Mouse (Mus musculus) CH12.LX (cell line): ENCODE measurements at regions not wholly inside any gene's neighbourhood (a gene's known extent, or its start where the extent isn't known, plus 50 kb on each side); places are given as distances from the start of the nearest gene placed in this dataset.

ENCODE experiments used
- DNase-seq: peaks from one replicate; pipeline ENCODE4 v3.0.0-alpha.2; 2013; ENCODE audit errors: extremely low read depth
- H3K27ac ChIP-seq: 2 replicates; pipeline ENCODE4 v1.5.1; 2012; ENCODE audit warnings: low read depth, mild to moderate bottlenecking, control low read depth, moderate library complexity; ENCODE audit not compliant: insufficient read depth
- H3K27me3 ChIP-seq: replicated peaks from 2 replicates; pipeline ENCODE3; 2012; ENCODE audit warnings: inconsistent platforms
- H3K36me3 ChIP-seq, 2 experiments: replicated peaks in 1 of 2; 2 replicates each; pipeline versions ENCODE3 to v1.6.1; 2012; ENCODE audit warnings: inconsistent platforms in 1 of 2, low read length in 1 of 2, mild to moderate bottlenecking in 1 of 2, mixed read lengths in 1 of 2, moderate library complexity in 1 of 2; ENCODE audit not compliant: control insufficient read depth in 1 of 2, insufficient read depth in 1 of 2
- H3K4me1 ChIP-seq, 2 experiments: 2 replicates each; pipeline ENCODE4 v1.6.1; 2012; ENCODE audit warnings: inconsistent platforms in 1 of 2, moderate library complexity in 1 of 2; ENCODE audit not compliant: insufficient read depth in 2 of 2, control insufficient read depth in 1 of 2
- H3K4me2 ChIP-seq: 2 replicates; pipeline ENCODE4 v1.6.1; 2012; ENCODE audit warnings: low read depth, mild to moderate bottlenecking, control low read depth; ENCODE audit not compliant: poor library complexity, insufficient read depth, severe bottlenecking
- H3K4me3 ChIP-seq, 3 experiments: fragments of 150-350 bp in 1 of 3; sonication (generic) in 1 of 3; replicated peaks in 1 of 3; 2 replicates each; pipeline versions ENCODE3 to v1.5.1; 2011 to 2012; ENCODE audit warnings: low read depth in 2 of 3, low read length in 2 of 3, mild to moderate bottlenecking in 2 of 3, moderate library complexity in 2 of 3, control low read depth in 1 of 3, improper control_type of control experiment in 1 of 3, inconsistent platforms in 1 of 3, mixed read lengths in 1 of 3; ENCODE audit not compliant: poor library complexity in 1 of 3
- H3K79me2 ChIP-seq: replicated peaks from 2 replicates; pipeline ENCODE4 v1.6.1; 2012; ENCODE audit warnings: mild to moderate bottlenecking, moderate library complexity; ENCODE audit not compliant: control insufficient read depth, poor library complexity, insufficient read depth, severe bottlenecking; ENCODE audit errors: extremely low read depth
- H3K9ac ChIP-seq: 2 replicates; pipeline ENCODE4 v1.6.1; 2012; ENCODE audit warnings: low read depth, mild to moderate bottlenecking, control low read depth, moderate library complexity; ENCODE audit not compliant: insufficient read depth
- H3K9me3 ChIP-seq: replicated peaks from 2 replicates; pipeline ENCODE3; 2012; ENCODE audit warnings: low read length, inconsistent platforms, mixed read lengths
- CHD2 ChIP-seq: IDR thresholded peaks from 2 replicates; pipeline ENCODE4 v1.6.1; 2011; ENCODE audit warnings: low read length, improper control_type of control experiment
- CTCF ChIP-seq, 2 experiments: IDR thresholded peaks in 1 of 2; conservative IDR thresholded peaks in 1 of 2; 2 replicates each; pipeline ENCODE4 v1.5.1; 2011 to 2012; ENCODE audit warnings: low read depth in 2 of 2, low read length in 2 of 2, improper control_type of control experiment in 1 of 2, inconsistent platforms in 1 of 2, mild to moderate bottlenecking in 1 of 2, moderate library complexity in 1 of 2
- ELF1 ChIP-seq: IDR thresholded peaks from 2 replicates; pipeline ENCODE4 v1.6.1; 2014; ENCODE audit warnings: low read depth, mild to moderate bottlenecking, inconsistent platforms, low read length, improper control_type of control experiment
- EP300 ChIP-seq: IDR thresholded peaks from 2 replicates; pipeline ENCODE4 v1.6.1; 2011; ENCODE audit warnings: low read length, improper control_type of control experiment
- IRF4 ChIP-seq: IDR thresholded peaks from 2 replicates; pipeline ENCODE4 v1.6.1; 2014; ENCODE audit warnings: low read depth, mild to moderate bottlenecking, inconsistent platforms, low read length, improper control_type of control experiment
- JUN ChIP-seq: IDR thresholded peaks from 2 replicates; pipeline ENCODE4 v1.6.1; 2011; ENCODE audit warnings: low read depth, mild to moderate bottlenecking, low read length, improper control_type of control experiment, moderate library complexity; ENCODE audit not compliant: insufficient read depth
- MAFK ChIP-seq: IDR thresholded peaks from 2 replicates; pipeline ENCODE4 v1.6.1; 2011; ENCODE audit warnings: low read length, improper control_type of control experiment; ENCODE audit not compliant: insufficient replicate concordance
- MAX ChIP-seq: IDR thresholded peaks from 2 replicates; pipeline ENCODE4 v1.6.1; 2011; ENCODE audit warnings: low read length, improper control_type of control experiment
- MAZ ChIP-seq: IDR thresholded peaks from 2 replicates; pipeline ENCODE4 v1.6.1; 2012; ENCODE audit warnings: low read depth, mild to moderate bottlenecking, inconsistent platforms, low read length, improper control_type of control experiment, moderate library complexity
- MEF2A ChIP-seq: IDR thresholded peaks from 2 replicates; pipeline ENCODE4 v1.6.1; 2014; ENCODE audit warnings: low read depth, mild to moderate bottlenecking, inconsistent platforms, low read length, improper control_type of control experiment, borderline replicate concordance
- MXI1 ChIP-seq: IDR thresholded peaks from 2 replicates; pipeline ENCODE4 v1.6.1; 2011; ENCODE audit warnings: mild to moderate bottlenecking, low read depth, low read length, improper control_type of control experiment
- MYC ChIP-seq: IDR thresholded peaks from 2 replicates; pipeline ENCODE4 v1.6.1; 2011; ENCODE audit warnings: low read depth, mild to moderate bottlenecking, improper control_type of control experiment, low read length
- PAX5 ChIP-seq: IDR thresholded peaks from 2 replicates; pipeline ENCODE4 v1.6.1; 2012; ENCODE audit warnings: low read length, inconsistent platforms, mixed read lengths
- POLR2A ChIP-seq: IDR thresholded peaks from 2 replicates; pipeline ENCODE4 v1.6.1; 2011; ENCODE audit warnings: low read depth, mild to moderate bottlenecking, improper control_type of control experiment, low read length
- RAD21 ChIP-seq: IDR thresholded peaks from 2 replicates; pipeline ENCODE4 v1.6.1; 2011; ENCODE audit warnings: low read depth, mild to moderate bottlenecking, low read length, improper control_type of control experiment, moderate library complexity
- SIN3A ChIP-seq: IDR thresholded peaks from 2 replicates; pipeline ENCODE4 v1.6.1; 2012; ENCODE audit warnings: low read length, improper control_type of control experiment, inconsistent platforms
- SMC3 ChIP-seq: IDR thresholded peaks from 2 replicates; pipeline ENCODE4 v1.6.1; 2011; ENCODE audit warnings: low read depth, low read length, improper control_type of control experiment
- TCF12 ChIP-seq: IDR thresholded peaks from 2 replicates; pipeline ENCODE4 v1.6.1; 2014; ENCODE audit warnings: low read depth, mild to moderate bottlenecking, inconsistent platforms, low read length, improper control_type of control experiment
- USF1 ChIP-seq: IDR thresholded peaks from 2 replicates; pipeline ENCODE4 v1.6.1; 2014; ENCODE audit warnings: low read depth, mild to moderate bottlenecking, inconsistent platforms, low read length, improper control_type of control experiment
- ZC3H11A ChIP-seq: IDR thresholded peaks from 2 replicates; pipeline ENCODE4 v1.6.1; 2012; ENCODE audit warnings: low read depth, mild to moderate bottlenecking, inconsistent platforms, low read length, improper control_type of control experiment
- ZKSCAN1 ChIP-seq: IDR thresholded peaks from 2 replicates; pipeline ENCODE4 v1.6.1; 2012; ENCODE audit warnings: low read depth, inconsistent platforms, low read length, improper control_type of control experiment, borderline replicate concordance
- ZNF384 ChIP-seq: IDR thresholded peaks from 2 replicates; pipeline ENCODE4 v1.6.1; 2012; ENCODE audit warnings: low read depth, low read length, improper control_type of control experiment, inconsistent platforms
- dilution Hi-C: fragments of 300-500 bp; cut with MboI; formaldehyde crosslinking; loops from 2 replicates; pipeline ENCODE4 v1.14.3; 2020; ENCODE audit warnings: low sequenced_read_pairs; ENCODE audit not compliant: extremely low pct_unique_long_range_greater_than_20kb, extremely low pct_ligation_motif_present
- in situ Hi-C: fragments of 300-500 bp; cut with MboI; formaldehyde crosslinking; loops from 3 replicates; pipeline ENCODE4 v1.14.3; 2019; ENCODE audit warnings: low sequenced_read_pairs, low pct_ligation_motif_present, low pct_unique_long_range_greater_than_20kb, mixed read lengths

DNA sequence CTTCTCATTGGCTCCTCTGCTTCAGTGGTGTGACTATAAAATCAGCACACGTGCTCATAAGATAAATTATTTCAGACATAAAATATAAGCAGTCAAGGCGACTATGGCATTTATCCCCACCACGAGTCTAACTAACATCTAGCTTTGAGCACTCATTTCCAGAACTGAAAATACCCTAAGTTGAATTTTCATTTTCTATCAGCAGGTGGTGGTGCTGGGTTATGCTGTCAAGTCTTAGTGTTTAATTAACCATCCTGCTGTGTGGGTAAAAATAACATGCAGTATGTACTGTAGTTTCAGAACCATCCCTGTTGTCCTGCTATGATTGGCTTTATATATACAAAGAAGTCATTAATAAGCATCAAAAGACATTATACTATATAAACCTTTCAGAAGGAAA is 110.8 kb upstream of the Dcn start:
- Histone ChIP-seq H3K79me2 (no peaks in the 10 kb centered on the region), H3K36me3 (no peaks in the 10 kb centered on the region), H3K27ac (no peak overlapping the region), H3K27me3 (no peaks in the 10 kb centered on the region), H3K4me2 (no peak overlapping the region), H3K9me3 (no peaks in the 10 kb centered on the region), H3K9ac (no peak overlapping the region), H3K4me3 (no peak overlapping the region), H3K4me1 (no peaks in the 10 kb centered on the region)
- no peak for TF ChIP-seq PAX5
- peak; percentile 44 for TF ChIP-seq RAD21
- peak; percentile 25; the same call in 1 of the 2 replicates for TF ChIP-seq JUN
- TF ChIP-seq IRF4: peak; percentile 55; the same call in 1 of the 2 replicates
- TF ChIP-seq SMC3: peak; percentile 38
- peak; percentile 22; the same call in 1 of the 2 replicates for TF ChIP-seq EP300
- no peak for TF ChIP-seq MXI1
- peak in 1 of 2 experiments; percentile 50; a peak in 2 of 4 replicates for TF ChIP-seq CTCF (conservative IDR thresholded peaks at IDR 0.05 in 1 of 2, IDR thresholded peaks at IDR 0.05 in 1 of 2; ENCODE audit: low read depth in 2 of 2, low read length in 2 of 2)
- no peak for TF ChIP-seq MAFK
- 0 out of 2 replicates have a peak, but pooled peaks have one; percentile 31 for TF ChIP-seq MYC
- DNase-seq: peak; percentile 22
- in situ Hi-C loops: no loop called here
- dilution Hi-C loops: no loop called here

DNA sequence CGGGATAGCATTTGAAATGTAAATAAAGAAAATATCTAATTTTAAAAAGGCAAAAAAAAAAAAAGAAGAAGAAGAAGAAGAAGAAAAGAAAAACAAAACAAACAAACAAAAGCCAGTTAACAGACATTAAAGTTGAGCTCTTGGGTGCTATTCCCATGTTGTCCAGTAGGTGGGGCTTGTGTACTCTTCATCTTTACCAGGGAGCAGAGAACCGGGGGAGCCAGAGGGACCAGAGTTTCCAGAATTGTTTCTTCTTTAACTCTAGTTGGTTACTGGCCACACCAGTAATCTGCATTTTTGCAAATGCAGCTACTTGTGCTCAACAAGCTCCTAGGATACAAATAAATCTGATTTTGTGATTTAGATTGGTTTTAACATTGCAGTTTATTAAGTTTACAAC is 103.6 kb upstream of the Dcn start:
- dilution Hi-C loops (no loop called here), in situ Hi-C loops (loop anchor here (10.0 kb wide), 1 partner anchor 309 kb away; no protein-coding TSS in a partner anchor)
- TF ChIP-seq MYC (no peak), MAZ (no peak), SMC3 (peak; percentile 79), RAD21 (peak; percentile 89), CTCF (conservative IDR thresholded peaks at IDR 0.05 in 1 of 2, IDR thresholded peaks at IDR 0.05 in 1 of 2; ENCODE audit: low read depth in 2 of 2, low read length in 2 of 2) (peak; percentile 71 to 86), PAX5 (no peak), ZC3H11A (peak; percentile 58; the same call in 1 of the 2 replicates)
- H3K9ac ChIP-seq: no peak overlapping the region
- DNase-seq: peak; percentile 67
- no peaks in the 10 kb centered on the region for H3K4me1 ChIP-seq
- H3K4me3 ChIP-seq: no peak overlapping the region
- H3K36me3 ChIP-seq: no peaks in the 10 kb centered on the region
- no peaks in the 10 kb centered on the region for H3K27me3 ChIP-seq
- H3K4me2 ChIP-seq: no peak overlapping the region
- no peak overlapping the region for H3K27ac ChIP-seq
- no peaks in the 10 kb centered on the region for H3K79me2 ChIP-seq
- no peaks in the 10 kb centered on the region for H3K9me3 ChIP-seq

DNA sequence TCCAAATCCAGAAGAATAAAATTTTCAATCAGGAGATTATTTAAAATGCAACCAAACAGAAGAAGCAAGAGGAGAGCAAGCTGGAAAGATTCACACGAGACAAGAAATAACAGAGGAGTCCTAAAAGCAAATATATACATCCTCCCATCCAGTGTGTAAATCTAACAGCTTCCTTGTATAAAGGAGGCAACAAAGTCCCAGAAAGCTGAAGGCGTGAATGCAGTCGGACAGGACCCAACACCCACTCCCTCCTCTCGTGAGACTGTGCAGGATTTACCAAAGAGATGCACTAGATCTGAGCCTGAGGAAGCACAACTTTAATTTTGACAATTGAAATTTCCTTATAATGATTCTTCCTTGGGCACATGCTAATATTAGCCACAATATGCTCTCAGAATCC is 103.0 kb upstream of the Dcn start:
- H3K36me3 ChIP-seq: no peaks in the 10 kb centered on the region
- TF ChIP-seq CHD2 (no peak), TCF12 (no peak), MAX (no peak), SMC3 (no peak), MAZ (no peak), ZKSCAN1 (no peak), ZC3H11A (no peak), POLR2A (no peak), SIN3A (no peak), ZNF384 (no peak), USF1 (no peak), ELF1 (no peak), MEF2A (no peak), CTCF (conservative IDR thresholded peaks at IDR 0.05 in 1 of 2, IDR thresholded peaks at IDR 0.05 in 1 of 2; ENCODE audit: low read depth in 2 of 2, low read length in 2 of 2) (no peak)

More for the DNA sequence above, 103.0 kb upstream of the Dcn start:
- Histone ChIP-seq H3K27me3 (no peaks in the 10 kb centered on the region), H3K79me2 (no peaks in the 10 kb centered on the region), H3K4me3 (no peak overlapping the region), H3K9ac (no peak overlapping the region), H3K4me1 (no peaks in the 10 kb centered on the region), H3K27ac (no peak overlapping the region), H3K4me2 (no peak overlapping the region), H3K9me3 (no peaks in the 10 kb centered on the region)
- DNase-seq: no peak
- dilution Hi-C loops: no loop called here
- in situ Hi-C loops: loop anchor here (10.0 kb wide), 1 partner anchor 308 kb away; no protein-coding TSS in a partner anchor
